Mouse (Mus musculus) monocyte, adult 5-6 weeks (primary cell): ENCODE results near the gene Gata2. TPM values are rescaled to one million over a fixed set of nuclear protein-coding genes. Genes with fewer than 3 reads are reported as not detected.

Experiments used
- ATAC-seq: fragments of 153-309, 156-312 bp; replicated peaks from 2 replicates; pipeline ENCODE4 v1.8.0; 2017; ENCODE audit warnings: mild to moderate bottlenecking; ENCODE audit not compliant: low TSS enrichment, insufficient number of reproducible peaks, severe bottlenecking, poor library complexity, low FRiP score
- total RNA-seq: library from RNA; stranded (forward); fragments of 200-1000, 200-491, 200-594 nt; gene quantifications from 3 replicates; pipeline ENCODE4 v1.2.3, GENCODE M21; 2017

Gene Gata2
- total RNA-seq, 1 experiment from 2014 or later: 30.8 TPM

- ATAC-seq: no peak
Measured at GRCm38 (mm10) chr6:88242604-88243003, 48.9 kb downstream of the Gata2 start.

GRCm38 (mm10) chr6:88249231-88249630 lies 55.5 kb downstream of the Gata2 start:
- no peak for ATAC-seq

GRCm38 (mm10) chr6:88251396-88251795 lies 57.7 kb downstream of the Gata2 start:
- no peak for ATAC-seq

DNA sequence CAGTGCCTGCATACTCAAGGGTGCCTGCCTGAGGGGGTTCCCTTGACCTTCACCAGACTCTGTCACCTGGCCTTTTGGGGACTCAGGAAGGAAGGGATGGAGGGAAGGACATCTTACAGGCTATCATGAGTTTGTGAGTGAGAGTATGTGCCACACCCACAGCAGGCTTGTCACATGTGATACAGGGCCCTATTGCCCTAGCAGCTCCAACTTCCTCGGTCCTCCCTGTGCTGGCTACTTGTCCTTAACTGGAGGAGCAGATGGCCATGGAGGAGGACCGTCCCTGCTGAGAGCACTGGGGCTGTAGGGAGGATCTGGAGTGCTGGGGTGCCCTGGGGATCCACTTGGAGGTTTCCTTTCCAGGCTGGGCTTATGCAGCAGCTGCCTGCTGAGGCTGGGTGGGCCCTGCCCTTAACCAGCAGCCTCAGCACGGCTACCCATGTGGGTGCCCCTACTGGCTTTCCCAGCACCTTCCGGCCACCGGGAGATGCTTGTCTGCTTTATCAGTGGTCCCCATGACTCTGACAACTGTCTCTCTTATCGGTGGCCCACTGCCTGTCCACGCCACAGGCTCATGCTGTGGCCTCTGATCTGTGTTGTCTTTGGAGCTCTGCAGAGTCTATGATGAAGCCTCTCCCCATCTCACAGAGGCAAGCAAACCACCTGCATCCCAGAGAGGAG lies 58.2 kb downstream of the Gata2 start:
- ATAC-seq: peak; percentile 40

DNA sequence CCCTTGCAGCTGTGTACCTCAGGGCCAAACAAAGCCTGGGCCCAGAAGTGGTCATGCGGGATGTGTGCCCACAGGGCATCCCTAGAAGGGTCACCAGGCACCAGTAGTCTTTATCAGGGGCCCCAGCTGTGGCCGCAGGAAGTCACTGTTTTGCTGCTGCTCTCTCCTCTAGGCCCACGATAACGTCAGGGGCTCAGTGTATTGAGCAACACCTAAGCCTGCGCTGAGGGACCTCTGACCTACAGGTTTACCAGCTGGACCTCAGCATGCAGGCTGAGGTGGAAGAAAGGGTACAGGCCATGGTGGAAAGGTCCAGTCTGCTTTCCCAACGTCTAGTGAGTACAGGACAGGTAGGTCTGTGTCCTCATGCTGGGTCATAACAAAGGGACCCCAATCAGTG lies 60.4 kb downstream of the Gata2 start:
- ATAC-seq: 0 out of 2 replicates have a peak, but pooled peaks have one; percentile 11

DNA sequence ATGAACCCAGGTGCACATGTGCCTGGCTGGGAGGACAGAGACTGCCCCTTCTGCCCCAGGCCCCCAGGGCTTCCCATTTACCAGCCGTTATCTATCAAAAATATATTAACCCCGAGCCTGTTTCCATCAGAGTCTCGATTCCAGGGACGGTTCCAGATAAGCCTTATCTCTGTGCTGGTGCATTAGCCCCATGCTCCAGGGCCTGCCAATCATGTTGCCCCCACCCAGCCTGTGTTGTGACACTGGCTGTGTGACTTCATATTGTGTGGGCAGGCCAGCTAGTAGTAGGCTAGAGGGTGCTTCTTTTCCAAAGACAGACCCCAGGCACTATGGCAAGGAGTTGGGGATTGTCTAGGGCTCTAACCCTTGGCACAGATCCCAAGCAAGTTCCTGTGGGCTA lies 61.7 kb downstream of the Gata2 start:
- no peak for ATAC-seq

Other genes with a start within 250 kb of the Gata2 start
- gene H1fx, start 212.3 kb upstream of the Gata2 start, total RNA-seq: not detected in 3 replicates
- gene Rab7, start 148.6 kb upstream of the Gata2 start, total RNA-seq: 113 to 127 TPM (median 126 TPM) in 3 replicates
- gene Rpn1, start 109.4 kb upstream of the Gata2 start, total RNA-seq: 66.8 to 91.7 TPM (median 77.6 TPM) in 3 replicates
- 1.4 TPM in 1 of 3 replicates, not detected in the others for gene Dnajb8, start 28.4 kb downstream of the Gata2 start, total RNA-seq